Mouse (Mus musculus) liver, embryonic 16.5 days (tissue): ENCODE measurements at regions not wholly inside any gene's neighbourhood (a gene's known extent, or its start where the extent isn't known, plus 50 kb on each side); places are given as distances from the start of the nearest gene placed in this dataset.

Experiments
- ATAC-seq: fragments of 200-750 bp; cut with Nextera tagmentation; 2 replicates; pipeline ENCODE4 v1.8.0; 2017; ENCODE audit warnings: low read depth, mild to moderate bottlenecking, moderate number of reproducible peaks, moderate library complexity
- H3K27ac ChIP-seq: fragments of 300-500 bp; sonication (generic); 2 replicates; pipeline ENCODE4 v1.5.1; 2014; ENCODE audit warnings: mild to moderate bottlenecking, low read length
- H3K27me3 ChIP-seq: fragments of 300-500 bp; sonication (generic); 2 replicates; pipeline ENCODE4 v1.6.1; 2014; ENCODE audit warnings: low read depth, low read length, mixed read lengths; ENCODE audit not compliant: control insufficient read depth, insufficient read depth
- H3K36me3 ChIP-seq: fragments of 300-500 bp; sonication (generic); 2 replicates; pipeline ENCODE4 v1.6.1; 2014; ENCODE audit warnings: mild to moderate bottlenecking; ENCODE audit not compliant: control insufficient read depth, insufficient read depth
- H3K4me1 ChIP-seq: fragments of 300-500 bp; sonication (generic); 2 replicates; pipeline ENCODE4 v1.6.1; 2014; ENCODE audit warnings: low read depth, low read length, mixed read lengths; ENCODE audit not compliant: control insufficient read depth
- H3K4me2 ChIP-seq: fragments of 300-500 bp; sonication (generic); 2 replicates; pipeline ENCODE4 v1.6.1; 2014; ENCODE audit warnings: low read depth, low read length, mixed read lengths
- H3K4me3 ChIP-seq: fragments of 300-500 bp; sonication (generic); 2 replicates; pipeline ENCODE4 v1.5.1; 2014; ENCODE audit warnings: low read depth, mild to moderate bottlenecking, low read length
- H3K9ac ChIP-seq: fragments of 300-500 bp; sonication (generic); 2 replicates; pipeline ENCODE4 v1.6.1; 2014; ENCODE audit warnings: low read depth, low read length
- H3K9me3 ChIP-seq: fragments of 300-500 bp; sonication (generic); replicated peaks from 2 replicates; pipeline ENCODE4 v1.6.1; 2016; ENCODE audit warnings: low read length; ENCODE audit not compliant: control insufficient read depth
- WGBS: fragments of 180-500 bp; shearing (Covaris S2); extraction: QIAGEN DNeasy Blood & Tissue Kit; methylation state at CpG from one replicate; pipeline ENCODE4 v1.1.7; 2014; ENCODE audit not compliant: insufficient replicate concordance; 5-methylcytosine and 5-hydroxymethylcytosine counted together

DNA sequence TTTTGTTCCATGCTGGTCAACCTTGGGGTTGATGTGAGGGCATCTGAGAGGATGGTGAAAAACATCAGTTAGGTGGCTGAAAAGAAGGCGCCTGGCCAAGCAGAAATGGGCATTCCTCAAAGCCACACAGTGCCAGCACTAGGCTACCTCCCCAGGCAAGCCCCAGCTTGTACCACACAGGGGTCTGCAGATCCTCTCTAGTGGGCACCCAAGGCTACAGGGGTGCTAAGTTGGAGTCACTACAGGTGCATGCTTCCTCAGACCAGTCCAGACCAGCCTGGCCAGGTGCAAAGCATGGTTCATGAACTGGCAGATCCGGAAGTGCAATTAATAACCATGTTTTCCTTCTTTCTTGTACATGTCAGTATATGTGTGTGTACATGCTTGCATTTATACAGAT lies 137.1 kb downstream of the Plekhb2 start:
- Histone ChIP-seq H3K36me3 (no peaks in the 10 kb centered on the region), H3K9ac (no peak overlapping the region), H3K9me3 (no peaks in the 10 kb centered on the region), H3K4me3 (no peak overlapping the region), H3K27ac (no peak overlapping the region), H3K4me1 (no peaks in the 10 kb centered on the region), H3K27me3 (no peaks in the 10 kb centered on the region), H3K4me2 (no peak overlapping the region)
- 57% methylated on average over 2 of the region's 2 CpGs for WGBS
- no peak for ATAC-seq

DNA sequence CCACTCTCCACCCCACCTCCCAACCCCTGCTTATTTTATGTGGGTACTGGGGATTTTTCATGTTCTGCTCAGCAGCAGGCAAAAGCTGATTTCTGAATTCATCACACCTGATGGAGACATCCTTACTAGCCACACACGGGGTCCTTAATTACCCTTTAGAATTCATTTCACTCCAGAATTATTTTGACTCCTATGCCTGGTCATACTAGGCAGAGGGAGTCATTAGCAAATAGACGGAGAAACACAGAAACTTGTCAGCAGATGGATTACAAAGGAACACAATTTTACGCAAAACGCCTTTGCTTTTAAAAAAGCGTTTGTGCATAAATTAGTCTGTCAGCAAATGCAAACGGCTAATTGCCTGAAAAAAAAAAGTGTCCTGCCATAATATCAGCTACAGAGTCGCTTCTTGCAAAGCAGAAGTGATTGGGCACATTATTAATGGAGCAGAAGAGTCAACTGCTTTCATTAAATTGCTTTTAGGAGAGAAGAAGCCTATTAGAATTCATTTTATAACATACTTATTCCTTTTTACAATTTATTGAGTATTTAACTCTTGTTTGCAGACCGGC lies 138.0 kb downstream of the Plekhb2 start:
- Histone ChIP-seq H3K27ac (no peak overlapping the region), H3K4me3 (no peak overlapping the region), H3K36me3 (no peaks in the 10 kb centered on the region), H3K4me1 (no peaks in the 10 kb centered on the region), H3K27me3 (no peaks in the 10 kb centered on the region), H3K9me3 (no peaks in the 10 kb centered on the region), H3K4me2 (no peak overlapping the region), H3K9ac (no peak overlapping the region)
- WGBS = 60% methylated on average over 8 of the region's 8 CpGs
- no peak for ATAC-seq

DNA sequence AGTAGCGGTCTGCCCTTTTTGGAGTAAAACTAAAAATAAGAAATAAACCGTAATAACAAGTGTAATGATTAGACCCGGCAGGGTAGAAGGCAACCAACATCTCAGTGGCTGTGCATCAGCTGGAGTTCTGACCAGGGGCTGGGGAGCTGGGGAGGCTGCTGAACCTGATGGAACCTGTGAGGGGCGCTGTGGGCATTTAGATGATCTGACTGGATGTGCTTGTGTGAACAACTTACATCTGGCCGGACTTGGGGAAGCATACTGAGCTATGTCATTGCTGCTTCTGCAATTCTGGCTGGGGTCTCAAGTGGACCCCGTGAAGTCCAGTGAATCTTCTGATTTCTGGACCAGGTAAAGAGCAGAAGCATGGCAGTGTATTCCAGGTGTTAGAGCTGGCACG lies 138.4 kb downstream of the Plekhb2 start:
- Histone ChIP-seq H3K27me3 (no peaks in the 10 kb centered on the region), H3K4me1 (no peaks in the 10 kb centered on the region), H3K4me2 (no peak overlapping the region), H3K9ac (no peak overlapping the region), H3K27ac (no peak overlapping the region), H3K36me3 (no peaks in the 10 kb centered on the region), H3K4me3 (no peak overlapping the region), H3K9me3 (no peaks in the 10 kb centered on the region)
- 63% methylated on average over 7 of the region's 7 CpGs for WGBS
- no peak for ATAC-seq

DNA sequence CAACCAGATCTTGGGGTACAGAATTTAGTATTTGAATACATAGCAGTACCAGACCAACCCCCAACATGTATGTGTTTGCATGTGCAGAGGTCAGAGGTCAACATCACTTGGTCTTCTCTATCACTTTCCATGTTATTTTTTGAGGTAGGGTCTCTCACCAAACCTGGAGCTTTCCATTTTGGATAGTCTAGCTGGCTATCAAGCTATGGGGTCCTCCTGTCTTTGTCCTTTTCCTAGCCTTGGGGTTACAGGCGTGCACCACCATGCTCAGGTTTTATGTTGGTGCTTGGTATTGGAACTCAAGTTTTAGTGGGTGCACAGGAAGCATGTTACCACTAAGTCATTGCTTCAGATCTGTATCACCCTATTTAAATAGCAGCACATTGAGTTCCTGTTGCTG lies 151.0 kb downstream of the Plekhb2 start:
- Histone ChIP-seq H3K4me2 (no peak overlapping the region), H3K27me3 (no peaks in the 10 kb centered on the region), H3K9ac (no peak overlapping the region), H3K9me3 (no peaks in the 10 kb centered on the region), H3K27ac (no peak overlapping the region), H3K4me1 (no peaks in the 10 kb centered on the region), H3K4me3 (no peak overlapping the region), H3K36me3 (no peaks in the 10 kb centered on the region)
- WGBS = 48% methylated on average over 1 of the region's 1 CpGs
- ATAC-seq = no peak

DNA sequence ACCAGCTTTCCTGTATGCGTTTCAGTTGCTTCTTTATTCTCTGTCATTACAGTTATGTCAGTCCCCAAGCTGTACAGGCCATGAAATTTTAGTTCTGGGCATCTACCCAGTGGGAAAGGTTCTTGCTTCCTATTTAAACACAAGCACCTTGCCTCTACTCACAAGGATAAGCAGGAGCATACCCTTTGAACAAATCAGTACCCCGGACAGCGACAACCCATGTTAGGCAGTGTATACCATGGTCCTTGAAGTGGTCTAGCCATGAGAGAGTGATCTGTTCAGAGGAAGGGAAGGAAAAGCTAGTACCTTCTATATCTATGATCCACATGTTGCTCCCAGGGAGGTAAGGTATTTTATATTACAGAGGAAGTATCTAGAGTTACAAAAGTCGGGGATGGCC lies 167.7 kb downstream of the Plekhb2 start:
- H3K4me3 ChIP-seq = no peak overlapping the region
- no peaks in the 10 kb centered on the region for H3K36me3 ChIP-seq
- no peak overlapping the region for H3K27ac ChIP-seq
- H3K4me2 ChIP-seq = no peak overlapping the region
- no peak overlapping the region for H3K9ac ChIP-seq
- WGBS = 55% methylated on average over 4 of the region's 4 CpGs
- H3K27me3 ChIP-seq = no peaks in the 10 kb centered on the region
- H3K9me3 ChIP-seq = no peaks in the 10 kb centered on the region
- ATAC-seq = no peak
- no peaks in the 10 kb centered on the region for H3K4me1 ChIP-seq

DNA sequence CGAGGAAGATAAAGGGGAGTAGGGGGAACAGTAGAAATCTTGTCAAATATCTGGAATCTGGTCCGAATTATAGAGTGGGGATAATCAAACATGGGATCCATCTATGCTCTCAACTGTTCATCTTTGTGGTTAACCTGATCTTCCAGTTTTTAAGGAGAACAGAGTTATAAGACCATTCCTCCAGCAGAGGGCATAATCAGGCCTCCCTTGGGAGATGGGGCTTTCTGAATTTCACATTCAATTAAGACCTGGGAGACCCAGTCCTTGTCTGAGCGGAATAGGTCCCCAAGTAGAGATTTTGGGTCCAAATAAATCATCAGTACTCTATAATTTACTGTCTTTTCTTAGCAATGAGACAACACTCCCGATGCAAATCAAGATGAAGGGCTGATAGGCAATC lies 182.8 kb downstream of the Plekhb2 start:
- 27% methylated on average over 4 of the region's 4 CpGs for WGBS
- H3K27ac ChIP-seq = no peak overlapping the region
- H3K36me3 ChIP-seq = no peaks in the 10 kb centered on the region
- no peak overlapping the region for H3K9ac ChIP-seq
- H3K4me1 ChIP-seq = no peaks in the 10 kb centered on the region
- no peaks in the 10 kb centered on the region for H3K27me3 ChIP-seq
- ATAC-seq = no peak
- H3K9me3 ChIP-seq = no peaks in the 10 kb centered on the region
- H3K4me3 ChIP-seq = no peak overlapping the region
- no peak overlapping the region for H3K4me2 ChIP-seq

DNA sequence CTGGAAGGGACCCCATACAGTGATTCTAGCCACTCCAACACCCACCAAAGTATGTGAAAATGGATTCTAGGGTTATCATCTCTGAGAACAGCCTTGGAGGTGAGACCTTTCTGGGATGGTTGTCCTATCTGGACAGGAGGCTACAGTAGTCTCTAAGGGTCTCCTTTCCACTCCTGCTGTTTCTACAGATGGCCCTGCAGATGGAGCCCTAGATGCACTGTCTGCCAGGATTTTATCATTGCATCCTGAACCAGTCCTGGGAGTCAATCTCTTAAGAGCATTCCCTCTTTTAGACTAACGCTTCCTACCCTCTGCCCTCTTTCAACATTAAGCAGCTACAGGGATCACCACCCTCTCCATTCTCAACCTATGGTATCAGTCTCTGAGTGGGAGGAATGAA lies 223.0 kb downstream of the Plekhb2 start:
- no peaks in the 10 kb centered on the region for H3K27me3 ChIP-seq
- no peak overlapping the region for H3K4me3 ChIP-seq
- WGBS = 50% methylated on average over 1 of the region's 1 CpGs
- H3K4me2 ChIP-seq = no peak overlapping the region
- H3K36me3 ChIP-seq = no peaks in the 10 kb centered on the region
- no peaks in the 10 kb centered on the region for H3K9me3 ChIP-seq
- no peaks in the 10 kb centered on the region for H3K4me1 ChIP-seq
- H3K9ac ChIP-seq = no peak overlapping the region
- no peak for ATAC-seq
- H3K27ac ChIP-seq = no peak overlapping the region

DNA sequence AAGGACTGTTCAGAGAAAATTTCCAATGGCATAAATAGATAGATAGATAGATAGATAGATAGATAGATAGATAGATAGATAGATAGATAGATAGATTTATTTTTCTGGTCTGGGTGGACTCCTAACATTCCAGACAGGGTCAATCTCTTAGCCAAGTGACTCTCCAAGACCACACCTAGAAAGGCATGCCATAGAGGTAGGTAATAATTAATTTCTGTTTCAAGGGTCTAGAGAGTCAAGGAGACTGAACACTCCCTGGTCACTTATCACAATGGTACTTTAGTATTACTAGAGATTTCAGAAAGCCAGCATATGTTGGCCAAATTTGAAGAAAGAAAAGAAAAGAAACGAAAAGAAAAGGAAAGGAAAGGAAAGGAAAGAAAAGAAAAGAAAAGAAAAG lies 245.1 kb downstream of the Plekhb2 start:
- 29% methylated on average over 1 of the region's 1 CpGs for WGBS
- ATAC-seq = no peak
- H3K4me3 ChIP-seq = no peak overlapping the region
- H3K36me3 ChIP-seq = no peaks in the 10 kb centered on the region
- H3K27me3 ChIP-seq = no peaks in the 10 kb centered on the region
- no peak overlapping the region for H3K4me2 ChIP-seq
- H3K9ac ChIP-seq = no peak overlapping the region
- H3K9me3 ChIP-seq = no peaks in the 10 kb centered on the region
- H3K27ac ChIP-seq = no peak overlapping the region
- no peaks in the 10 kb centered on the region for H3K4me1 ChIP-seq

DNA sequence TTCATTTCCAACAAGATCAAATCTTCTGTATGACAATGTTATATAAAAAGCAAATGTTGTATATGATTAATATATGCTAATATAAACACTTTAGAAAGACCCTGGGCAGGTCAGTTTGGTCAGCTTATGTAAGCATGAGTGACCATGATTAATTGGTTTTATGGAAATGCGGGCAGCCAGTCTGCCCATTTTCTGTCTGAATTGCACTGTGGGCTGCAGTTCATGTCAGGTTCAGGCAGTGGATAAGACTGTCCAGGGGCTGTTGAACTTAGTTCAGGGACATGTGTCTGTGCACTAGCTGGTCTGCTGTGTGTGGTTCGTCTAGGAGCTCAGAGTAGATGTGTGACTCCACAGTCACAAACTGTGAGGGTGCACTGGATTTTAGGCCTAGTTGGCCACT lies 246.0 kb downstream of the Plekhb2 start:
- Histone ChIP-seq H3K27me3 (no peaks in the 10 kb centered on the region), H3K9ac (no peak overlapping the region), H3K4me1 (no peaks in the 10 kb centered on the region), H3K4me2 (no peak overlapping the region), H3K9me3 (no peaks in the 10 kb centered on the region), H3K4me3 (no peak overlapping the region), H3K36me3 (no peaks in the 10 kb centered on the region), H3K27ac (no peak overlapping the region)
- no peak for ATAC-seq
- 65% methylated on average over 2 of the region's 2 CpGs for WGBS
